Mouse (Mus musculus) megakaryocyte-erythroid progenitor cell, adult 5 weeks (primary cell): ENCODE measurements around the gene Olfr198. TPM values are rescaled to one million over a fixed set of nuclear protein-coding genes. Genes with fewer than 3 reads are reported as not detected.

Experiments
- polyA plus RNA-seq: library from polyadenylated mRNA; stranded (reverse); fragments of >175 nt; gene quantifications from 2 replicates; pipeline ENCODE4 v1.2.3, GENCODE M21; 2012

The Olfr198 gene
- not detected in 2 replicates for polyA plus RNA-seq

DNA sequence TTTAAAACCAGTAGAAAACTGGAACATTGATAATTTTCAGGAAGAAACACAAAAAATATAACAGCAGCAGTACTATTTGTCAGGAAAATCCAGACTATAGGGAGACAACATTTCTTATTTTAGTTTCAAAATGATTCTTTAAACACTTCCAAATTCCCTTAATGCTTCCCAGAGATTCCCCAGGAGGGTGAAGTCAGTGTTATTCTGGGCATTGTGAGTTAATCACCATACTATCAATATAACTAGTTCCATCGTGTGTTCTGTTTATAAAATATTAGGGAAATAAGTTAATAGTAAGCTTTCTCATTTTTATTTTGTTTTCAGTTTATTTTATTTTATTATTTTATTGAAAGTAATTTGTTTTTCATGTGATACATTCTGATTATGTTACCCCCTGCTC is at the start of gene Olfr198:
Gene Olfr198, minus strand, starts transcription at position 101 of the 400 bp plus-strand sequence.

DNA sequence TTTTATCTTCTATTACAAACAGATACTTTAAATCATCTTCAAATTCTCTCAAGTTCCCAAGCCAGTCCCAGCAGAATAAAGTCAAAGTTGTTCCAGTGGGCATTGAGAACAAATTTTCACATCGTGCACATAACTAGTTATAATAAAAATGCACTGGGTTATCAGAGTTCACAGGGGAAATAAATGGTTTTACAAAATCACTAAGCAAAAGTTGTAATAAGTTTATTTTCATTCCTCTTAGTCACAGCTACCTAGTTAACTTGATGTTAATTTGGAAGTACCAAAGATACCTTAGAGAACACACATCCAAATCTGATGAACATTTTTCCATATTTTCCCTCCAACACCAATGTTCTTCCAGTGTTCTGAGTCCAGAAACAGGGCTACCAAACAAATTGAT is 16.3 kb upstream of the Olfr198 start, which contains the start of gene Olfr199:
Gene Olfr199, minus strand, starts transcription at position 101 of the 400 bp plus-strand sequence.

DNA sequence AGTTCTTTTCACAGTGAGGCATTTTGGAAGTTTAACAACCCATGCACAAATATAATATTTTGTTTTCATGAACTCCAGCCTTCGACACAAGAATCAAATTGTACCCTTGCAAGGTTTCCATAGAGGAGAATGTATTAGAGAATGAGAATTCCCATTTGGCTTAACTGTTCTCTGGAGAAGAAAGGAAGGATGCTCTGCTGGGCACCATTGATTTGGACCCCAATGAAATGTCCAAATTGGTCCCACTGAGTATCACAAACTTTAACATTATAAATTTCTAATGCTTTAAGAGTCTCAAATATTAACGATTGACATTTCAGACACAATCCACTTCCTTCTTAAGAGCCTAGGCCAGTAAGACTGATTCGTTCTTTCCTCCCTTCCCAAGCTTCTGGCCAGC is 33.0 kb downstream of the Olfr198 start, which contains the start of gene Olfr196:
Gene Olfr196, minus strand, starts transcription at position 101 of the 400 bp plus-strand sequence.

Other genes starting within 250 kb of the Olfr198 start
- 0.06 TPM in 1 of 2 replicates, not detected in the other for gene Olfr183, start 208.2 kb downstream of the Olfr198 start, polyA plus RNA-seq
- not detected in 2 replicates for gene Olfr186, start 173.2 kb downstream of the Olfr198 start, polyA plus RNA-seq
- not detected in 2 replicates for gene Olfr187, start 163.8 kb downstream of the Olfr198 start, polyA plus RNA-seq
- gene Olfr190, start 125.5 kb downstream of the Olfr198 start, polyA plus RNA-seq: not detected in 2 replicates
- gene Olfr191, start 113.7 kb downstream of the Olfr198 start, polyA plus RNA-seq: not detected in 2 replicates
- not detected in 2 replicates for gene Olfr193, start 91.7 kb downstream of the Olfr198 start, polyA plus RNA-seq
- not detected in 2 replicates for gene Olfr194, start 82.5 kb downstream of the Olfr198 start, polyA plus RNA-seq
- gene Olfr195, start 56.5 kb downstream of the Olfr198 start, polyA plus RNA-seq: not detected in 2 replicates
- not detected in 2 replicates for gene Olfr196, start 33.1 kb downstream of the Olfr198 start, polyA plus RNA-seq
- gene Olfr199, start 16.2 kb upstream of the Olfr198 start, polyA plus RNA-seq: not detected in 2 replicates
- not detected in 2 replicates for gene Olfr201, start 69.1 kb upstream of the Olfr198 start, polyA plus RNA-seq
- gene Olfr202, start 83.3 kb upstream of the Olfr198 start, polyA plus RNA-seq: not detected in 2 replicates
- not detected in 2 replicates for gene Olfr203, start 95.3 kb upstream of the Olfr198 start, polyA plus RNA-seq
- 0.02 TPM in 1 of 2 replicates, not detected in the other for gene Olfr204, start 114.7 kb upstream of the Olfr198 start, polyA plus RNA-seq
- gene Olfr205, start 127.6 kb upstream of the Olfr198 start, polyA plus RNA-seq: not detected in 2 replicates
- not detected in 2 replicates for gene Olfr206, start 145.7 kb upstream of the Olfr198 start, polyA plus RNA-seq
- gene Olfr209, start 160.5 kb upstream of the Olfr198 start, polyA plus RNA-seq: not detected in 2 replicates
- not detected in 2 replicates for gene Gabrr3, start 203.8 kb upstream of the Olfr198 start, polyA plus RNA-seq